Mouse (Mus musculus) heart, embryonic 11.5 days (tissue): ENCODE measurements around the gene Ermap. TPM values are rescaled to one million over a fixed set of nuclear protein-coding genes. Genes with fewer than 3 reads are reported as not detected.

Experiments
- ATAC-seq: fragments of 200-750 bp; cut with Nextera tagmentation; replicated peaks from 2 replicates; pipeline ENCODE4 v1.8.0; 2017; ENCODE audit warnings: moderate library complexity; ENCODE audit not compliant: insufficient number of reproducible peaks, low FRiP score, low TSS enrichment
- H3K27ac ChIP-seq: fragments of 300-500 bp; sonication (generic); 2 replicates; pipeline ENCODE4 v1.5.1; 2014; ENCODE audit warnings: mild to moderate bottlenecking, low read depth, low read length
- H3K27me3 ChIP-seq: fragments of 300-500 bp; sonication (generic); 2 replicates; pipeline ENCODE4 v1.6.1; 2014; ENCODE audit warnings: mild to moderate bottlenecking, low read length, mixed read lengths; ENCODE audit not compliant: control insufficient read depth, insufficient read depth
- H3K36me3 ChIP-seq: fragments of 300-500 bp; sonication (generic); 2 replicates; pipeline ENCODE4 v1.6.1; 2014; ENCODE audit warnings: mild to moderate bottlenecking, low read length, moderate library complexity, mixed read lengths; ENCODE audit not compliant: control insufficient read depth, insufficient read depth
- H3K4me1 ChIP-seq: fragments of 300-500 bp; sonication (generic); 2 replicates; pipeline ENCODE4 v1.6.1; 2014; ENCODE audit warnings: low read length; ENCODE audit not compliant: control insufficient read depth, insufficient read depth
- H3K4me2 ChIP-seq: fragments of 300-500 bp; sonication (generic); 2 replicates; pipeline ENCODE4 v1.6.1; 2014; ENCODE audit warnings: mild to moderate bottlenecking, moderate library complexity
- H3K4me3 ChIP-seq: fragments of 300-500 bp; sonication (generic); 2 replicates; pipeline ENCODE4 v1.5.1; 2014; ENCODE audit warnings: low read depth, low read length
- H3K9ac ChIP-seq: fragments of 300-500 bp; sonication (generic); 2 replicates; pipeline ENCODE4 v1.6.1; 2014; ENCODE audit warnings: mild to moderate bottlenecking, low read depth, low read length, moderate library complexity
- H3K9me3 ChIP-seq: fragments of 300-500 bp; sonication (generic); replicated peaks from 2 replicates; pipeline ENCODE4 v1.6.1; 2016; ENCODE audit warnings: low read length; ENCODE audit not compliant: control insufficient read depth
- WGBS: fragments of 180-500 bp; shearing (Covaris S2); extraction: QIAGEN DNeasy Blood & Tissue Kit; methylation state at CpG from one replicate; pipeline ENCODE4 v1.1.7; 2014; ENCODE audit not compliant: insufficient replicate concordance; 5-methylcytosine and 5-hydroxymethylcytosine counted together
- polyA plus RNA-seq: library from polyadenylated mRNA; unstranded; fragments of >200 nt; fragmentation: Nextera tagmentation; extraction: Ambion mirVana; gene quantifications from 2 replicates; pipeline ENCODE4 v1.2.1, GENCODE M21; 2014

Gene Ermap
- polyA plus RNA-seq, 1 experiment from 2014 or later, result 58.1 TPM

GRCm38 (mm10) chr4:119162990-119163389 lies 26.8 kb downstream of the Ermap start:
- Histone ChIP-seq H3K9ac (no peak overlapping the region), H3K27me3 (no peaks in the 10 kb centered on the region), H3K4me1 (no peaks in the 10 kb centered on the region), H3K36me3 (no peaks in the 10 kb centered on the region), H3K27ac (no peak overlapping the region), H3K4me2 (no peak overlapping the region), H3K4me3 (no peak overlapping the region), H3K9me3 (no peaks in the 10 kb centered on the region)
- no peak for ATAC-seq
- 64% methylated on average over 4 of the region's 4 CpGs for WGBS

DNA sequence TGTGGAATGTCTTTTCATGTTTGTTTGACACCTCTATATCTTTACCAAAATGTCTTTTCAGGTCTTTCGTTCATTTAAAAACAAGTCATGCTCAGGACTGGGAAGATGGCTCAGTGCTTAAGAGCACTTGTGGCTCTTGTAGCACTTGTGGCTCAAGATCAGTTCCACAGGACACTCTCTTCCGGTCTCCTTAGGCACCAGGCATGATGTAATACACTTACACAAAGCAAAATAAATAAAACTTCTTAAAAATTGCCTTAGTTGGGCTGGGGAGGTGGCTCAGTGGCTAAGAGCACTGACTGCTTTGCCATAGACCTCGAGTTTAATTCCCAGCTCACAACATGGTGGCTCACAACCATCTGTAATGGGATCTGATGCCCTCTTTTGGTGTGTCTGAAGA lies 28.5 kb downstream of the Ermap start:
- no peaks in the 10 kb centered on the region for H3K4me1 ChIP-seq
- no peak overlapping the region for H3K27ac ChIP-seq
- H3K27me3 ChIP-seq, result no peaks in the 10 kb centered on the region
- H3K36me3 ChIP-seq, result no peaks in the 10 kb centered on the region
- H3K4me3 ChIP-seq, result no peak overlapping the region
- no peak overlapping the region for H3K9ac ChIP-seq
- H3K9me3 ChIP-seq, result no peaks in the 10 kb centered on the region
- 71% methylated on average over 3 of the region's 3 CpGs for WGBS
- no peak for ATAC-seq
- no peak overlapping the region for H3K4me2 ChIP-seq

DNA sequence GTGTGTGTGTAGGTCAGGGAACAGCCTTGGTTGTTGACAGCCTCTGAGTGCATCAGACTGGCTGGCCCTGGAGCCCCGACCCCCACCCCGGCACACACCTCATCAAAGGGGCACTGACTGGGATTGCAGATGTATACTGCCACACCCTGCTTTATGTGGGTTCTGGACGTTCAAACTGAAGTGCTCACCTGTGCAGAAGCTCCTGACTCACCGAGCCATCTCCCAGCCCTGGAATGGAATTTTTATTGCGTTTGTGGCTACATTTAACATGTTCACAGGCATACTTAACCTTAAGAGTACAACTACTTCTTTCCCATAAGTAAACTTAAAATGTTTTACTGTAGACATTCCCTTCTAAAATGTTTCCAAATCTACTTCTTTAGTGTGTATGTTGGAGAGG lies 31.9 kb downstream of the Ermap start:
- Histone ChIP-seq H3K9ac (no peak overlapping the region), H3K4me2 (no peak overlapping the region), H3K4me1 (no peaks in the 10 kb centered on the region), H3K27me3 (peaks cover 2% of the 10 kb centered on the region; the same call in 1 of the 2 replicates), H3K9me3 (no peaks in the 10 kb centered on the region), H3K27ac (no peak overlapping the region), H3K36me3 (no peaks in the 10 kb centered on the region), H3K4me3 (no peak overlapping the region)
- no peak for ATAC-seq
- WGBS, result 75% methylated on average over 5 of the region's 5 CpGs

- H3K27me3 ChIP-seq, result peaks cover 2% of the 10 kb centered on the region; the same call in 1 of the 2 replicates
- H3K4me1 ChIP-seq, result no peaks in the 10 kb centered on the region
- H3K27ac ChIP-seq, result no peak overlapping the region
- no peak overlapping the region for H3K4me2 ChIP-seq
- H3K9ac ChIP-seq, result no peak overlapping the region
- no peak overlapping the region for H3K4me3 ChIP-seq
- H3K36me3 ChIP-seq, result no peaks in the 10 kb centered on the region
- ATAC-seq, result no peak
- no peaks in the 10 kb centered on the region for H3K9me3 ChIP-seq
- 31% methylated on average over 2 of the region's 2 CpGs for WGBS
Measured at GRCm38 (mm10) chr4:119157186-119157585, 32.6 kb downstream of the Ermap start.

GRCm38 (mm10) chr4:119148741-119149140 lies 41.1 kb downstream of the Ermap start:
- Histone ChIP-seq H3K4me2 (no peak overlapping the region), H3K27me3 (peaks cover 13% of the 10 kb centered on the region; the same call in 1 of the 2 replicates), H3K4me1 (peaks cover 4% of the 10 kb centered on the region; the same call in 1 of the 2 replicates), H3K9ac (no peak overlapping the region), H3K4me3 (no peak overlapping the region), H3K9me3 (no peaks in the 10 kb centered on the region), H3K27ac (no peak overlapping the region), H3K36me3 (no peaks in the 10 kb centered on the region)
- no peak for ATAC-seq
- 71% methylated on average over 11 of the region's 11 CpGs for WGBS

- WGBS, result 84% methylated on average over 5 of the region's 5 CpGs
- H3K9ac ChIP-seq, result no peak overlapping the region
- H3K36me3 ChIP-seq, result no peaks in the 10 kb centered on the region
- peaks cover 13% of the 10 kb centered on the region; the same call in 1 of the 2 replicates for H3K27me3 ChIP-seq
- no peak overlapping the region for H3K4me2 ChIP-seq
- no peaks in the 10 kb centered on the region for H3K9me3 ChIP-seq
- peaks cover 4% of the 10 kb centered on the region; the same call in 1 of the 2 replicates for H3K4me1 ChIP-seq
- no peak for ATAC-seq
- no peak overlapping the region for H3K4me3 ChIP-seq
- no peak overlapping the region for H3K27ac ChIP-seq
Measured at GRCm38 (mm10) chr4:119147347-119147746, 42.5 kb downstream of the Ermap start.

- no peak for ATAC-seq
- 77% methylated on average over 7 of the region's 7 CpGs for WGBS
- H3K9ac ChIP-seq, result no peak overlapping the region
- no peak overlapping the region for H3K4me2 ChIP-seq
- H3K4me1 ChIP-seq, result peaks cover 4% of the 10 kb centered on the region; the same call in 1 of the 2 replicates
- H3K27ac ChIP-seq, result no peak overlapping the region
- peaks cover 13% of the 10 kb centered on the region; the same call in 1 of the 2 replicates for H3K27me3 ChIP-seq
- H3K36me3 ChIP-seq, result no peaks in the 10 kb centered on the region
- H3K9me3 ChIP-seq, result no peaks in the 10 kb centered on the region
- no peak overlapping the region for H3K4me3 ChIP-seq
Measured at GRCm38 (mm10) chr4:119146816-119147215, 43.0 kb downstream of the Ermap start.

- H3K9ac ChIP-seq, result 0 out of 2 replicates have a peak overlapping the region, but pooled peaks have one; percentile 39
- peak overlapping the region; percentile 23; the same call in 1 of the 2 replicates for H3K4me3 ChIP-seq
- H3K4me1 ChIP-seq, result 0 out of 2 replicates have a peak, but pooled peaks cover 2% of the 10 kb centered on the region
- WGBS, result 23% methylated on average over 24 of the region's 24 CpGs
- H3K9me3 ChIP-seq, result no peaks in the 10 kb centered on the region
- no peak overlapping the region for H3K27ac ChIP-seq
- H3K4me2 ChIP-seq, result peak overlapping the region; percentile 59
- peaks cover 4% of the 10 kb centered on the region; the same call in 1 of the 2 replicates for H3K27me3 ChIP-seq
- peak; percentile 53 for ATAC-seq
- H3K36me3 ChIP-seq, result peaks cover 4% of the 10 kb centered on the region
Measured at GRCm38 (mm10) chr4:119142230-119142871, 47.5 kb downstream of the Ermap start.

DNA sequence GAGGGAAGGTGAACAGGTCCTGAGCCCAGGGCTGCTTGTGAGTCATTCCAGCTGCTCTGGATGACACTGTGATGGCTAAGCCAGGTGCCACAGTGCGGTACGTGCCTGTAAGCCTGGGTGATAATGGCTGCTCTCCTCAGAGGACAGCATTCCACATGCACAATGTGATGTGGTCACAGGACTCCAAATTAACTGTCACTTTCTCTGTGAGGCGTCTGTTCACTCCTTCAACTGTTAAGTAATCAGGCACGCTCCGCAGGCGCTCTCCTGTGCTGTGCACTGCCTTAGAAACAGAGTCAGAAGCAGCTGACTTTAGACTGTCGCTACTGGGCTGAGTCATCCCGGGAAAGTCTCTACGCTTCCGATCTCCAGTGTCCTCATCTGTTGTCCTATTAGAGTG lies 48.6 kb downstream of the Ermap start:
- Histone ChIP-seq H3K36me3 (peaks cover 16% of the 10 kb centered on the region), H3K27ac (peak overlapping the region; percentile 10), H3K4me2 (peak overlapping the region; percentile 24; the same call in 1 of the 2 replicates), H3K27me3 (peaks cover 2% of the 10 kb centered on the region; the same call in 1 of the 2 replicates), H3K4me3 (no peak overlapping the region), H3K4me1 (0 out of 2 replicates have a peak, but pooled peaks cover 2% of the 10 kb centered on the region), H3K9ac (no peak overlapping the region), H3K9me3 (no peaks in the 10 kb centered on the region)
- WGBS, result 29% methylated on average over 10 of the region's 10 CpGs
- no peak; the same call in 1 of the 2 replicates for ATAC-seq
